Comparison of ENCODE assay signal across 22 mouse cellular contexts in the genomic region with DNA sequence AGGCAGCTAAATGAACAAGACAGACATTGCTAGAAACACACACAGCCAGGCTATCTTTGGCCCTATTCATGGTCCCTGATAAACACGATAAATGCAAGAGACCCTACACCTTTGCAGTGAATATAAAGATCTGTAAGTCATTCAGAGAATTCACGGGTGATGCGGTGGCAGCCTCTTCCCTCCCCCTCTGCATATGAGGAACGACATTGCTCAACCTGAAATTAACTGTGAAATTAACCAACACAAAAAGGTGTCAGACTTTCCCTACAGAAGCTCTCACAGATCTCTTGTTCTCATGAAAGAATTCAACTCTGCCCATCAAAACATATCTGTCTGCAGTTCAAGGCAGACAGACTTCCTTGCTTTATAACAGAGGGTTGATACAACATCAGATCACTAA. TPM values are rescaled to one million over a fixed set of nuclear protein-coding genes. Genes with fewer than 3 reads are reported as not detected.
DNase-seq lines count a peak whose midpoint lies in the region; ATAC-seq and TF ChIP-seq lines count a peak whose summit lies in the region.
"Had no signal": no experiment of that assay in that cellular context is flagged by ENCODE, and none has a peak within 500 bp of the region (broad histone marks: within the 10 kb centered on the region; RNA-seq: fewer than 3 reads in every experiment).

No protein-coding gene starts in this region.

- DNase-seq in heart, adult 11 months = peak; percentile 68
- DNase-seq in heart, adult 9 months (ENCODE audit: low spot score in 2 of 2) = no peak
- DNase-seq in cerebellum, adult 2 months = no peak
- DNase-seq in thymus, postnatal 25 days = no peak
- no peak for DNase-seq in kidney, postnatal 4 days
- DNase-seq: adrenal gland, postnatal 10 days; adrenal gland, postnatal 36 days; B cell, adult 2 months; embryo, embryonic 11 days; gastrocnemius, postnatal 25 days had no signal

- H3K4me3 ChIP-seq in cerebellum, adult 2 months (replicated peaks; ENCODE audit: insufficient read depth, low read depth, low read length) = no peak overlapping the region
- H3K4me3 ChIP-seq: embryonic facial prominence, embryonic 10.5 days; embryonic facial prominence, embryonic 13.5 days; erythroblast, embryonic 14.5 days; forebrain, embryonic 12.5 days; forebrain, embryonic 15.5 days; heart, embryonic 12.5 days; hindbrain, embryonic 12.5 days; hindbrain, embryonic 15.5 days had no signal

- no peaks in the 10 kb centered on the region for H3K27me3 ChIP-seq in cerebellum, adult 2 months (ENCODE audit: control insufficient read depth, insufficient read depth, low read length)
- H3K27me3 ChIP-seq: CH12.LX; embryonic facial prominence, embryonic 13.5 days; forebrain, embryonic 12.5 days; forebrain, embryonic 15.5 days; heart, embryonic 12.5 days; hindbrain, embryonic 12.5 days; hindbrain, embryonic 15.5 days; Patski had no signal

- H3K4me1 ChIP-seq in cerebellum, adult 2 months (ENCODE audit: control insufficient read depth, insufficient read depth, low read length) = peaks cover 12% of the 10 kb centered on the region; the same call in 1 of the 2 replicates
- H3K4me1 ChIP-seq: embryonic facial prominence, embryonic 10.5 days; forebrain, embryonic 12.5 days; hindbrain, embryonic 12.5 days; hindbrain, embryonic 15.5 days had no signal

- ATAC-seq in granulocyte monocyte progenitor cell, adult 5-6 weeks (replicated peaks; ENCODE audit: poor library complexity, severe bottlenecking) = peak; percentile 87
- peak; percentile 56 for ATAC-seq in megakaryocyte progenitor cell, adult 5-6 weeks (replicated peaks; ENCODE audit: poor library complexity)
- ATAC-seq: forebrain, embryonic 15.5 days; Patski had no signal

- H3K27ac ChIP-seq in cerebellum, adult 2 months (ENCODE audit: insufficient read depth, low read length) = no peak overlapping the region
- H3K27ac ChIP-seq: embryonic facial prominence, embryonic 10.5 days; embryonic facial prominence, embryonic 13.5 days; forebrain, embryonic 12.5 days; forebrain, embryonic 15.5 days; hindbrain, embryonic 12.5 days; hindbrain, embryonic 15.5 days had no signal

- 11% methylated on average over 4 of the region's 4 CpGs for WGBS in cerebellum, adult 2 months

- TF ChIP-seq POLR2A in cerebellum, adult 2 months (IDR thresholded peaks at IDR 0.05; ENCODE audit: borderline replicate concordance, insufficient read depth, low read length) = no peak

- no peak for TF ChIP-seq CTCF in cerebellum, adult 2 months (IDR thresholded peaks at IDR 0.05; ENCODE audit: borderline replicate concordance, insufficient read depth, low read depth, low read length)

RNA-seq across cellular contexts. Expression of gene Rps6ka5, which starts 9.8 kb away (rescaled TPM):
- 22.1 and 24.8 TPM in 2 replicates for total RNA-seq in granulocyte monocyte progenitor cell, adult 5-6 weeks (2014; fragmentation: Nextera tagmentation)
- 34.5 and 40.2 TPM in 2 replicates for total RNA-seq in granulocyte monocyte progenitor cell, adult 5-6 weeks (2017)
- total RNA-seq in megakaryocyte progenitor cell, adult 5-6 weeks (2015) = 21.8 and 26.2 TPM in 2 replicates
- 25.4 and 29.1 TPM in 2 replicates for total RNA-seq in megakaryocyte progenitor cell, adult 5-6 weeks (2017)
- 22.9 and 25.0 TPM in 2 replicates for polyA plus RNA-seq in cerebellum, adult 2 months (2012; rRNA removed)
